Mouse (Mus musculus) right cerebral cortex, adult 2 months (tissue): ENCODE measurements around the gene Patj.
A peak's percentile ranks its signal among the peaks of the same experiment; 100 is the strongest.

Experiments used
- DNase-seq, 2 experiments: peaks; one replicate each; pipeline ENCODE4 v3.0.0; 2021 to 2022; ENCODE audit warnings: low spot score in 2 of 2

Gene Patj

DNA sequence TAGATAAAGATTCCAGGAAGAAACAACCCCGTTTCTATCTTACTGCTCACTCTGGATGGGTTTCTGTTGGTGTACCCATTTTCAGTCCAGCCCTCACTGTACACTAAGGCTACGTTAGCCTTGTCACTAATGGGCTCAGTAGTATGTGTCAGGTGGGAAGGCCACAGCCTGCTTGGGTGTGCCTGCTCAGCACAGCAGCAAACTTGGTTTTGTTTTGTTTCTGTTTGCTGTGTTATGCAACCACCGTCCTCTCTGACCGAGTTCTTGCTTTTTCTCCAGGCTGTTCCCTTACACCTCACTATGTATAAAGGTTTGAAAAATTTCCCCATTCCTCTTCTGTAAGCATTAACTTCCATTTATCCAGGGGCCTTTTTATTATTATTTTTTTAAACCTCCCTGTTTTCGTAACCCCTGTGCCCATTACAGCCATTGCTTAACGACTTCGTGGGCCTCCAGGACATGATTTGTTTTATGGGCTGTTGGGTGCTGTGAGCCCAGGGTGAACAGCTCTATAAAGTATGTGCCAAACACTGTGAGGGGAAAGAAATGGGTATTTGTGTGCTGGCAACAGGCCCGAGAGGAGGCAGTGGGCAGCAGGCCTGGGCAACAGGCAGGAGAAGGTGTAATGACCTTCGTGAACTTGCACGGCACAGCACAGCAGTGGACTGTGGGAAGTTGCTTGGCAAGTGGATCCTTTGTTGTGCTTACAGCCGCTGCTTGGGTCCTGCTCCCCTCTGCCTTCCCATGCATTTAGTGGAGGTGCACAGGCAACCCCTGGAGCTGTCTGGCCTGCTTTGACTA lies 113.1 kb downstream of the Patj start:
- no peak for DNase-seq

DNA sequence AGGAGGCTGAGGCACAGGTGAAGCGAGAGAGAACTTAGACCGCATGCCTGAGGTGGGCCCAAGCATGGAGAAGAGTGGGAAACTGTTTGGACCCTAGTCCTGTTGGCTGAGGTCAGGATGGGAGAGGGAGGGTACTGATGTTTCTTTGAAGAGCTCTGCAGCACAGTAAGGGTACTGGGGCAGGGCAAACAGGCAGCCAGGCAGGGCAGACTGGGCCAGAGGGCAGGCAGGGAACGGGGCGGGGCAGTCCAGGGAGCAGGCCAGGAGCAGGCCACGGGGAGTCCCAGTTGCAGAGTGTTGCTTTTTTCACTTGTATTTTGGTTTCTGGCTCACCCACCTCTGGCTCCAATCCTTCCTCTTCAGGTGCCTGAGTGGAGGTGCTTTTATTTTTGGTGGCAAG lies 114.4 kb downstream of the Patj start:
- no peak for DNase-seq

DNA sequence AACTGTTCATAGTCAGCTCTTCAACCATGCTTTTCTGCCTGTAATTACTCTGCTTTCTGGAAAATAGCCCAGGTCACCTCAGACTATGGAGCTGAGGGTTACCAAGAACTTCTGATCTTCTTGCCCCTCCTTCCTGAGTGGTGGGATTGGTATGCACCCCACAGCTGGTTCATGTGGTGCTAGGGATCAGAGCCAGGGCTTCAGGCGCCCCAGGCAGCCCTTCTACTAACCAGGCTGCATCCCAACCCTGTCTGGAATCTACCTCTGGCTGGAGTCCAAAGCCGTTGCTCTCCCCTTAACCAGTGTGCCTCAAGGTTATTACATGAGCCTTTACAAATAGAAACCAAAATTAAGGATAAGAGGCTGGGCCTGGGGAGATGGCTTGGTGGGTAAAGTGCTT lies 115.7 kb downstream of the Patj start:
- DNase-seq, result peak in 1 of 2 experiments; percentile 4

DNA sequence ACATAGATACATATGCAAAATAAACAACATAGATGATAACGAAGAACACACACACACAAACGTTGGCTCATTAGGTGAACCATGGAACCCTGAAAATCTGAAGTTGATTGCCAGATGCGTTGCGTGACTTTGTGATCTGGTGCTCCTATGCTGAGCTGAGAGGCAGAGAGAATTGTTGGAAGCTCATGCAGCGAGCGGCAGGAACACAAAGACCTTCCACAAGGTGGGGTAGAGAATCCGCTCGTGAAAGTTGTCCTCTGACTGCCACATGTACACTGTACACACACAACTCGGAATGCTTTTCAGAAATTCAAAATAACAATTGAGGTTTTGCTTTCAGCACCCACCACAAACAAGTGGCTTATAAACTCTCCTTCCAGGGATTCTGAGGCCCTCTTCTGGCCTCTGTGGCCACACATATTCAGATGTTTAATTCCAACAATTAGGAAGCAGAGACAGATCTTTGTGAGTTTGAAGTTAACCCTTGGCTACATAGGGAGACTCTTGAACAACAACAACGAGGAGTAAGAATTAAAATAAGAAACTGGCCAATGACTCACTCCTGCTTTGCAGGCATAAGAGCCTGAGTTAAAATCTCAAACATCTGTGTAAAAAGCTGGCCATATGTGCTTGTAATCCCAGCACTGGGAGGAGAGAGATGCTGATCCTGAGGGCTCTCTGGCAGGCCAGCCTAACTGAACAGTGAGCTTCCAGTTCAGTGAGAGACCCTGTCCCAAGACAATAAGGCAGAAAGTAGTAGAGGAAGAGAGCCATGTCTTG lies 116.6 kb downstream of the Patj start:
- DNase-seq, result peak in 1 of 2 experiments; percentile 10

DNA sequence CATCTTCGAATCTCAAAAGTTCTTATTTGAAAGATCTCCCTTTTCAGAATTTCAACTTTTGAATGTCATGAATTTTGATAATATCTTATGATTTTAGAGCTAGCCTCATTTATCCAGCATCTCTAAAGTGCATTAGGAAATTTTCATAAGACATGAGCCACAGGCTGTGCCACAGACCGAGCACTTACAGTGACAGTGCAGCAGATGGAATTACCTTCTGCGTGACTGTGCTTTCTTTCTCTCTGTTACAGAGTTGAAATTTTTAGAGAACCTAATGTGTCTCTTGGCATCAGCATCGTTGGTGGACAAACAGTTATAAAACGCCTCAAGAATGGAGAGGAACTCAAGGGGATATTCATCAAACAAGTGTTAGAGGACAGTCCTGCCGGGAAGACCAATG lies 124.9 kb downstream of the Patj start:
- DNase-seq, result no peak

DNA sequence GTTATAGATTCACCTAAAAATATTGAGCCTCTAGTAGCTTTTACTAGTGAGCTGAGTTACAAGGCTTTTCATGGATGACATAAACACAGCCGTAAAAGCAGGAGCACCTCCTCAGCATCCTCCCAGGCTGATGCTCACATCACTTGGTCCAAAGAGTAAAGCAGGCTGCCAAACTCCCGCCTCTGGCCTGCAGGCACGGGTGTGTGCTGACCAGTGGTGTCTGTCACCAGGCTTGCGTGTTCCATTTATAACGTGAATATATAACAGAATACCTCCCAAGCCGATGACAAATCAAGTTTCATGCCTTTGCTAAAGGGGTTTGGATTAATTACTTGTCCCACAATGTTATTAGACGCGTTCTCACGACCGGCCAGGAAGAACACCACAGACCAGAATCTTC lies 128.9 kb downstream of the Patj start:
- DNase-seq, result no peak

DNA sequence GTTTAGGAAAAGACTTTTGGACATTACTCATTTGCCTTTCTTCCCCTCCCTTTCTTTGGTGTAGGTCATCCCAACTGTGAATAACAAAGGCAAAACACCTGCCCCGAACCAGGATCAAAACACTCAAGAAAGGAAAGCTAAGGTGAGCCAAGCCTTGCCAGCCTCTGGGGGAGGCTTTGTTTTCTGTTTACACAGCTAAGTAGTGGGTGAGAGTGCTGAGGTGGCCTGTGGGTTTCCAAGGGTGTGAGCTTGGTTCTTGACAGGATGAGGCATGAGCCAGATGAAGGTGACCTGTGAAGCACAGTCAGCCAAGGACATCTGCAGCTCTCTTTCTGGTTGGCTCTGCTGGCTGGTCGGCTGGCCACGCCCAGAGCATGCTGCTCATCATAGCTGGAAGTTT lies 139.9 kb downstream of the Patj start:
- DNase-seq, result no peak

DNA sequence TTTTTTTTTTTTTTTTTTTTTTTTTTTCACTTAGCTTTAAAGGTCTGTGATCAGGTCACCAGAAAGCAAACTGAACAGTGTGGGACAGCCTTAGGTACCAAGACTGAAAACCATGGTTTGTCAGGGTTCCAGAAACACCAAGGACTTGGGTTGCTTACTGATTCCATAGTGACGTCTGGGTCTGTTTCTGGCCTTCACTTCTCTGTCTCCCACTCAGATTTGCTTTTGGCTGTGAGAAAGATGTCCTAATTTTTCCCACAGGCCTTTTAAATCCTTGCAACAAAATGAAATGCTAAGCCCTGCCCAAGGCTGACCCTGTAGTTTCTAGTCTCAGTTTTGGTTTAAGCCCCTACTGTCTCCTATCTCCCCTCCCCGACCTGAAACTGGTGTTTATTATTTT lies 146.0 kb downstream of the Patj start:
- DNase-seq, result peak in 1 of 2 experiments; percentile 15

DNA sequence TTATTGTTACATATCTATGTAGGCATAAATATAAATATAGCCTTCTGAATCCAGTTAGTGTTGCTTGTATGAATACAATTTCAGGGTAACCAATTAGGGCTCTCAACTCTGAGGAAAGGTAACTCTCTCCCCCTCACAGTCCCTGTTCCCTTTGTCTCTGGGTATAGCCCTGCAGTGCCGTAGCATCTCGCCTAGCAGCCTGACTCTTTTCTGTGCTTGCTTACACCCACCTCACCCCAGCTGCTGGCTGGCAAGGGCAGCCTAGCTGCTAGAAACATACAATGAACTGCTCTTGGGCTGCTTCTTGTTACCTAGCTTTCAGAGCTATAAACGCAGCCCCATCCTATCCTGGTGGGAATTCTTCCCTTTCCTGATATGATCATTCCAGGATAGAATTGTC lies 147.4 kb downstream of the Patj start:
- DNase-seq, result peak; percentile 30 to 40

DNA sequence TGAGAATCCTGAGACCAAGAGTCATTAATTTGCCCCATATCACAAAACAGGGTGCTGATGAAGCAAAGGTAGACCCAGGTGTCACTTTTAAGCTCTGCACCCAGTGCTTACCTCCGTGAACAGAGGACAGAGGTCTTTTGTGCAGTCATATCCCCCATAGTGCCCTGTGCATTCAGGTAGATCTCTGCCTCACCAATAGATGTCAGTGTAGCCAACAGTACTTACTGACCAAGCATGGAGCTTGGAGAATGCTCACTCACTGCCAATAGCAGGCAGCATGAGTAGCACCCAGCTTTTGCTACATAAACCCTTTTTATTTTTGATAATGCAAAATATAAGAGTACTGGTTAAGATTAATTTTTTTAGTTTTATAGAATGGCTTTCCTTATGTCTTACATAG lies 149.8 kb downstream of the Patj start:
- DNase-seq, result peak in 1 of 2 experiments; percentile 14

DNA sequence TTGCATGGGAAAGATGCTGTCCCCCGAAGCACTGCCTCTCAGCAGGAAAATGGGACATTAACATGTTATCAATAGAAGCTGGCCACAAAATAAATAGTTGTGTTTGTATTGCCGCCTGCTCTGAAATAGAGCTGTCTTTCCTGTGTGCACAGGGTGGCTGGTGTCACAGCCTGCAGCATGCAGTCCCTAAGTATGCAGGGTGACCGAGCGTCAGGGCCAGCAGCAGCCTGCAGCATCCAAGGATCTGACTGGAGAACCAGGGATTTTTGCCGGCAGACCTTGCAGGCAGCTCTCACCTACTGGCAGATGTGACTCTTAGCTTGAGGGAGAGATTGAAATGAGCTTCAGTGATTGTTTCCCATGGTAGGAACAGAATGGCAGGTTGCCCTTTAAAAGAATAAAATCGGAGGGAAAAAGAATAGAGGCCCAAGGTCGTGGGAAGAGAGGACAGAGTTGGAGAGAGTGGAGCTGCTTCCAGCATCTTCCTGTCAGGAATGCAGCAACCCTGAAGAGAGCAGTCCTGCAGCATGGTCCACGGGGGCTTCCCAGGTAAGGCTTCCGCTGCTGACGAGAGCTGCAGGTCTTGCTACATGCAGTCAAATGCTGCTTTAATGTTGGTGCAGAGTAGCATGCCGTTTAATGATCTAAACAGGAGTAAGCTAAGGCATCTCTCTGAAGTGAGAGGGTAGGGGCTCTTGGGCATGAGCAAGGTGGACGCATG lies 151.0 kb downstream of the Patj start:
- no peak for DNase-seq

DNA sequence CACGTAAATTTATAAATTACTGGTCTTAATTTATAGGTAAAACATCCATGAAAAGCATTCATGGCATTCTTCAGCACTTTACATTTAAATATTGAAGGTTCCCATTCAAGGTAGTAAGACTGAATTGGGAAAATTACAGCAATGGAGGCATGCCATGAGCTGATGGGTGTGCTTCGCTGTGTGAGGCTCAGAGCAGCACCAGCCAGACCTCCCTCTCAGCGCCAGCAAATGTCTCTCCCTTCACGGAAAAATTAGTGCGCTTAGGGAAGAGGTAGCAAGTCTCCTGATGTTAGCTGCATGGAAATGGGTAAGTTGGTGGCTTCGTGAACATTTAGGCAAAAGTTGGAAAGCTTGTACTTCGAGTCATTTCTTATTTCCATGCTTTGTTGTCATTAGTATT lies 153.9 kb downstream of the Patj start:
- no peak for DNase-seq

DNA sequence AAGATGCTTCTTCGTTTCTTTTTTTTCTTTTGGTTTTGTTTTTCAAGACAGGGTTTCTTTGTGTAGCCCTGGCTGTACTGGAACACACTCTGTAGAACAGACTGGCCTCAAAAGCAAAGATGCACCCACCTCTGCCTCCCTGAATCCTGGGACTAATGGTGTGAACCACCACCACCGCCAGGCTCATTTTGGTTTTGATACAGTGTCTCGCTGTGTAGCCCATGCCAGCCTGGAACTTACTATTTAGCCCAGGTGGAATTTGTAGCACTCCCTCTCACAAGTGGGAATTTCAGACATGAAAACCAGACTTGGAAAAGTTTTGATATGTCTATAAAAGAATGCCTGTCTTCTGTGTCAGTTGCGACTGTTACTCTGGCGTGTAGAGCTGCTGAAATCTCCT lies 154.5 kb downstream of the Patj start:
- DNase-seq, result no peak

DNA sequence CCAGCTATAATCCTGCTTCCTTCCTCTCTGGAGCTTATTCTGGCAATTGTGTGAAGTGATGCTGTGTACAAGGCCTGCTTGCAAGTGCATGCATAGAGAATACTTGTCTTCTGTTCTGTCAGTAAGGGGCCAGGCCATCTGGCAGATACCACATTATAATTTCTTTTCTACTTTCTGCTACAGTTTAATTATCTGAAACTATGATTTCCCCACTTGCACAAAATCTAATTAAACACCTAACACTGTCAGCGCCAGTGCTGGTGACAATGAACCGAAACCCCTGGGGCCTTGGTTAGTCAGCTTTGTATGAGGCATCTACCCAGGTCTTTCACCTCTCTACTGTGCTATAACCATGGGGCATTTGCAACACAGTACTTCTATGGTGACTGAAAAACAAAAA lies 160.1 kb downstream of the Patj start:
- DNase-seq, result no peak

DNA sequence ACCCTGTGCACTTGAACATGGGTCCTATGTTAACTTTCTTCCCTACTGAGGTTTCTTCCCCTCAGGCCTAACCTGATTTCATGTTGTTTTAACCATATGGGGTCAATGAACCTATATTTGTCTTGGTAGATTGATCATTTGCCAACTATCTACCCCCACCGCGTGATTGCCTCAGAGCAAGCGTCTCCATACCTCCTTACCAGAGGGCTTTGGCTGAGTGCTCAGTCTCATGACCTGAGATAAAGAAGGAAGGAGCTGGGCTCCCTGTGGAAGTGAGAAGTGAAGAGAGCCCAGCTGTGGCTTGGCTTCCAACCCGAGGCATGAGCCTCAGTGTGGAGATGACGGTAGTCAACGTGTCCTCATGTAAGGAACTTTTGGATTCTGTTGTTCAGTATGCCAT lies 160.9 kb downstream of the Patj start:
- DNase-seq, result no peak

DNA sequence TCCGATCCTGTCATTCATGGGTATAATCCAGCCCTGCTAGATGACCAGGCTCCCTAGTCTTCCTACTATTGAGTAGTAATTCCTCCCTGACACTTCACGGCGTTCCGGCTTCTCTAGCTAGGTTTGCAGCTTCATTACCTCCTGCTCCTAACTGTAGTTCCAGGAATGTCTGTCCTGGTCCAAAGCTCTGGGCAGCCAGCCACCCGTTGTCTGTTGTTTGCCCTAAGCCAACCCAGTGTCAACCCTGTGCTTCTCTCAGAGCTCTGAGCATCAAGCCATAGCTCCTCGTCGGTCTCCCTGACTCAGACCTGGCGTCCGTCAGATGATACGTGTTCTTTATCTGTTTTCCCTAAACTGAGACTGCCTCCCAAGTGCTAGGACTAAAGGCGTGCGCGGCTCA lies 161.6 kb downstream of the Patj start:
- no peak for DNase-seq

DNA sequence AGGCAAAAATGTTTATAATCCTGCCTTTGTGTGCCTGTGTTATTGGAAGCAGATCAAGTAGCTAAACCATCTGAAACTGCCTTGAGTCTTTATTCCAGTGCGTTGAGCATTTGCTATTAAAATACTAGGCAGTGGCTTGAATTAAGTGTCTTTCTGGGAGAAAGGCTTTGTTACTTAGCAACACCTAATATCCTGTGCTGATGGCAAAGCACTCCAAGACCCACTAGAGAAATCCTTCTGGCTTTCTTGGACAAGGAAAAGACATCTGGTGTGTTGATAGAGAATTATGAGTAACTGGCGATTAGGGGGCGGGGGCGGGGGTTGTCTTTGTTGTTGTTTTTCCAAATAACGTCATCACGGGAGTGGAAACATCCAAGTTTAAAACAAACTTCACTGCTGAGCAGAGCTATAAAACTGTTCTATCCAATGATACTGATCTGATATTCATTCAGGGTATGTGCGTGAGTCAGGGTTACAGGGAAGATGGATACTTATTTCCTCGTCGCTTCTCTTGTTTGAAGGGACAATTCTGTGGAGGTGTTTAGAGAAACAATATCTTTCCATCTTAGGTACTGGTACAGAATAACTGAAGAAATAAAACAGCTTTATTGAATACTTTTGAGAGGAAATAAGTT lies 164.7 kb downstream of the Patj start:
- DNase-seq, result no peak

DNA sequence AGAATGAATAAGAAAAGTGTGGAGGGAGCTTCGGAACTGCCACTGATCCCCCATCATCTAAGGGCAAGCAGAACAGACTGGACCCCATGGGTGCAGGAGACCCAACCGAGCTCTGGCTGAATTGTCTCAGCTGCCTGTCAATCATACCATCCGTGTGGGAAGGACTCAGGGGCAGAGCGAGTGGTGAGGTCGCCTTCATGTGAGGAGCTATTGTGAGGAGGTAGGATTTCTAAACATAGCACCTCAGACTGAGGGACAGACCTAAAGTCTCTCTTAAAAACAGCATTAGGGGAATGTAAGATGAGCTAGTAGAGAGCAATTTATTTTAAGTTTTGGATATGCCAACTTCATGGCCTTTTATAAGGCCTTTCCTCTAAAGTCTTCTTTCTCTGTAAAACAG lies 167.5 kb downstream of the Patj start:
- DNase-seq, result no peak

DNA sequence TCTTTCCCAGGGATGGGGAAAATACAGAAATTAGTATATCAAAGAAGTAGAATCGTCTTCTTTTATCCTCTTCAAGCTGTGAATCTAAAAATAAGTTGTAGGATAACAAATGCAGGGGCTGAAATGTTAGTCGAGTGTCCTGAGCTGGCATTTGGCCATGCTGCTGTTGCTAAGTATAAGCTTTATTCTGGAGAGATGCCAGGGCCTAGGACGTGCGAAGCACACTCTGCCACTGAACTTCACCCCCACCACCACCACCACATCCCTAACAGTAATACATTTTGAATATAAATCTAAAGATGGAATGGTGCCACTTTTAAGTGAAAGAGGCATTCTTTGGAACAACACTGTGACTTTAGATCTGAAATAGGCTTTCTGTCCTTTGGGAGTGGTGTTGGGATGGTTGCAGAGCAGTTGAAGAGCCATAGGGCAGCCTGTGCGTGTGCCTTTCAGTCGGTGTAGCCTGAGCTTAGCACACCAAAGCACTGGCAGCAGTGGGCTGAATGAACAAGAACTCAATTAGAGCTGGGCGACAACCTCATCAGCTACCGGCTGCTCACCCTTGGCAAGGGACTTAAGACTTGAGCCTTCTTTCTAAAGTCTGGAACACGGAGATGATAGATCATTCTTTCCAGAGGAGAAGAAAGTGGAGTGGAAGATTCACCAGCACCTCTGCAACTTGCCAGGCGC lies 168.1 kb downstream of the Patj start:
- no peak for DNase-seq

DNA sequence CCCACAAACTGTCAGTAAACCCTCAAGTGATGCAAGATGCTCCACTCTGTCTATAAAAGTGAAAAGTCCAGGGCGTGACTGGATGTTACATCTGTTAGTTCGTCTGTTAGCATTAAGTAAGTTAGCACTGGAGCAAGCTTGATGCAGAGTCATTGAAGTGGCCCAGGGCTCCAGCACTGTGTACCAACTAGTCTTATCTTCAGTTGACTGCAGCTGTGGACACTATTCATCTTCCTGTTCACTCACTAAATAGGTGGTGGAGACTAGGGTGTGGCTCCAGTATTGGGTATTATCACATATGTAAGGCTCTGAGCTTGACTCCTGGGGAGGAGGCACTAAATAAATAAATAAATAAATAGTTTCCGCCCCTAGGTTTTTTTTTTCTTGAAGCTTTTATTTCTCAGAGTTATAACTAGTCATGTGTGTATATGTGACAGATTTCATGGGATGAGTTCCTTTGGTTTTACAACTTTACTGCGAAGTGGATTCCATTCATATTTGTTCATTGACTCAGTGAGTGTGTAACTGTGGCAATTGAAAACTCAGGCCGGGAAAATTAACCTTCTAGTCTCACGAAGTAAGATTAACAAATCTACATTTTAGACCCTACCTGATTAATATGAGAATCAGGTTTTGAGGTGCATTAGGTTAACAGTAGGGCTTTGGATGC lies 168.7 kb downstream of the Patj start:
- DNase-seq, result no peak

DNA sequence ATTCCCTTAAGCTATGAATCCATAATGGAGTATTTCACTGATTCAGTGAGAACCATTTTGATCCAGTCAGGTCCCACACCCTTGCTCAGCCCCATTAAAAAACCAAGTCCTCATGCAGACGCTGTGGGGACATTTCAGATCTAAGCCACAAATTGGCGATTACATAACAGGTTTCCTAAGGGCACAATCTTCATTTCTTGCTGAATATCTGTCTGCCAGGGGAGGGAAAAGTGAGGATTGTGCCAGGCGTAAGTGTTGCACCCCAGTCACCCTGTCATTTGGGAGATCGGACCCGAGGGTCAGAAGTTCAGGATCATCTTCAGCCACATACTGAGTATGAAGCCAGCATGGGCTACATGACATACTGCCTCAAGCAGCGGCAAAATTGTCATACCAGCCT lies 171.2 kb downstream of the Patj start:
- no peak for DNase-seq
